Mouse (Mus musculus): Measurements from ENCODE around the gene Tanc1. TPM values are rescaled to one million over a fixed set of nuclear protein-coding genes. Genes with fewer than 3 reads are reported as not detected.

Gene Tanc1
- polyA plus RNA-seq, 1 experiment = 7.2 TPM

DNA sequence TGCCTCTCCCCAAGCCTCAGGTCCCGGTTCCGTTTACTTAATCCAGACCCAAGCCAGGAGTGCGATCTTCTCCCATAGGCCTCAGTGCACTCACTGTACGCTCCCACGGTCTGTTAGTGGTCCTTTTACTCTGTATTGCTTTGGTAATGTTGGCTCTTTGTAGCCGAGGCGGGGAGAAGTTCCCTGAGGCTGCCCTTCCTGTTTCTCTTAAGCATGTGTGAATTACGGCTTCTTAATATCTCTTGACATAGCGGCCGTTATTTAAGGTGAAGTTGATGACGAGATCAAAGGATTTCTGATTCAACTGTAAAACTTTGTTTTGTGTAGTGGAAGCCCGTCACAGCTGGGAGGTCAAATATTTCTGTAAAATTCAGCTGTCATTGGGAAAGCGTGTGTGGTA, 173.8 kb downstream of the Tanc1 start:
- no peaks in the 10 kb centered on the region for H3K4me1 ChIP-seq (ENCODE audit: control insufficient read depth, insufficient read depth, insufficient read length, low read length)
- H3K27ac ChIP-seq (ENCODE audit: insufficient read depth, low read depth, low read length) = no peak overlapping the region
- WGBS = 82% methylated on average over 13 of the region's 13 CpGs
- TF ChIP-seq CTCF (IDR thresholded peaks at IDR 0.05; ENCODE audit: extremely low read depth, insufficient read length, insufficient replicate concordance, low read depth, low read length) (no peak), POLR2A (IDR thresholded peaks at IDR 0.05; ENCODE audit: low read depth, low read length) (no peak)
- H3K36me3 ChIP-seq (ENCODE audit: control insufficient read depth, insufficient read depth, low read length) = peaks cover 14% of the 10 kb centered on the region
- no peak overlapping the region for H3K4me3 ChIP-seq (ENCODE audit: low read depth, low read length)
- H3K27me3 ChIP-seq (ENCODE audit: control insufficient read depth, insufficient read depth, low read length) = no peaks in the 10 kb centered on the region

GRCm38 (mm10) chr2:59788704-59789500, 177.1 kb downstream of the Tanc1 start:
- WGBS = 93% methylated on average over 7 of the region's 7 CpGs
- no peaks in the 10 kb centered on the region for H3K4me1 ChIP-seq (ENCODE audit: control insufficient read depth, insufficient read depth, insufficient read length, low read length)
- peaks cover 33% of the 10 kb centered on the region for H3K36me3 ChIP-seq (ENCODE audit: control insufficient read depth, insufficient read depth, low read length)
- no peaks in the 10 kb centered on the region for H3K27me3 ChIP-seq (ENCODE audit: control insufficient read depth, insufficient read depth, low read length)
- TF ChIP-seq POLR2A (IDR thresholded peaks at IDR 0.05; ENCODE audit: low read depth, low read length) = no peak
- TF ChIP-seq CTCF (IDR thresholded peaks at IDR 0.05; ENCODE audit: extremely low read depth, insufficient read length, insufficient replicate concordance, low read depth, low read length) = no peak
- no peak overlapping the region for H3K27ac ChIP-seq (ENCODE audit: insufficient read depth, low read depth, low read length)
- H3K4me3 ChIP-seq (ENCODE audit: low read depth, low read length) = no peak overlapping the region

- H3K27ac ChIP-seq (ENCODE audit: insufficient read depth, low read depth, low read length) = no peak overlapping the region
- WGBS = 92% methylated on average over 8 of the region's 8 CpGs
- no peak overlapping the region for H3K4me3 ChIP-seq (ENCODE audit: low read depth, low read length)
- peaks cover 35% of the 10 kb centered on the region for H3K36me3 ChIP-seq (ENCODE audit: control insufficient read depth, insufficient read depth, low read length)
- TF ChIP-seq POLR2A (IDR thresholded peaks at IDR 0.05; ENCODE audit: low read depth, low read length) = no peak
- no peak for TF ChIP-seq CTCF (IDR thresholded peaks at IDR 0.05; ENCODE audit: extremely low read depth, insufficient read length, insufficient replicate concordance, low read depth, low read length)
- H3K4me1 ChIP-seq (ENCODE audit: control insufficient read depth, insufficient read depth, insufficient read length, low read length) = no peaks in the 10 kb centered on the region
- no peaks in the 10 kb centered on the region for H3K27me3 ChIP-seq (ENCODE audit: control insufficient read depth, insufficient read depth, low read length)
These were observed 179.8 kb downstream of the Tanc1 start for GRCm38 (mm10) chr2:59791596-59791995.

GRCm38 (mm10) chr2:59793337-59793736, 181.5 kb downstream of the Tanc1 start:
- 46% methylated on average over 9 of the region's 9 CpGs for WGBS
- Histone ChIP-seq H3K4me1 (ENCODE audit: control insufficient read depth, insufficient read depth, insufficient read length, low read length) (no peaks in the 10 kb centered on the region), H3K36me3 (ENCODE audit: control insufficient read depth, insufficient read depth, low read length) (peaks cover 37% of the 10 kb centered on the region), H3K27me3 (ENCODE audit: control insufficient read depth, insufficient read depth, low read length) (no peaks in the 10 kb centered on the region), H3K27ac (ENCODE audit: insufficient read depth, low read depth, low read length) (no peak overlapping the region), H3K4me3 (ENCODE audit: low read depth, low read length) (no peak overlapping the region)
- no peak for TF ChIP-seq CTCF (IDR thresholded peaks at IDR 0.05; ENCODE audit: extremely low read depth, insufficient read length, insufficient replicate concordance, low read depth, low read length)
- TF ChIP-seq POLR2A (IDR thresholded peaks at IDR 0.05; ENCODE audit: low read depth, low read length) = no peak

GRCm38 (mm10) chr2:59794838-59795237, 183.0 kb downstream of the Tanc1 start:
- H3K36me3 ChIP-seq (ENCODE audit: control insufficient read depth, insufficient read depth, low read length) = peaks cover 49% of the 10 kb centered on the region
- H3K27me3 ChIP-seq (ENCODE audit: control insufficient read depth, insufficient read depth, low read length) = no peaks in the 10 kb centered on the region
- no peak for TF ChIP-seq CTCF (IDR thresholded peaks at IDR 0.05; ENCODE audit: extremely low read depth, insufficient read length, insufficient replicate concordance, low read depth, low read length)
- TF ChIP-seq POLR2A (IDR thresholded peaks at IDR 0.05; ENCODE audit: low read depth, low read length) = no peak
- WGBS = 92% methylated on average over 6 of the region's 6 CpGs
- no peak overlapping the region for H3K27ac ChIP-seq (ENCODE audit: insufficient read depth, low read depth, low read length)
- no peaks in the 10 kb centered on the region for H3K4me1 ChIP-seq (ENCODE audit: control insufficient read depth, insufficient read depth, insufficient read length, low read length)
- no peak overlapping the region for H3K4me3 ChIP-seq (ENCODE audit: low read depth, low read length)

DNA sequence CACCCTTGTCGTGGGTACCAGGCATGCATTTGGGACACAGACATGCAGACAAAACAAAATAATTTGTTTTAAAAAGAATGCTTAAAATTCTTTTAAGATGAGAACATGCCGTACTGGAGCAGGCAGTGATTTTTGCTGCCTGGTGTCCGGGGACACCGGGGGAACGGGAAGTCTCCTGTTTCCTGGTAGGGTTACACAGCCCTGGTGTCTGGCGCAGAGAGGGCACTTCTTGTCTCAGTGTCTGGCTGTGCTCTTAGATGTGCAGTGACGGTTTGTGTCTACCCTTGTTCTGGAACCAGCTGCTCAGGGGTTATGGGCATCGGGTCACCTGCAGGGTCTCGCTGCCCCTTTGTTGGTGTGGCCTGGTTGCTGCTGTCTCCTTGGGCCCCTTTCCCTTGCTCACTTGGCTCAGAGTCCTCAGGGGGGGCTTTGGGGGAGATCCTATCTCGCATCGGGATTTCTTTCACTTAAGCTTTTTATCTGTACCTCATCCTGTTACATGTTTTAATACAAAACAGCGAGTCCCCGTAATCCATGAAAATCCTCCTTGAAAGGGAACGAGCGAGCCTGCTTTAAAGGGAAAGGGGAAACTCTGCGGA, 187.2 kb downstream of the Tanc1 start:
- Histone ChIP-seq H3K27me3 (ENCODE audit: control insufficient read depth, insufficient read depth, low read length) (no peaks in the 10 kb centered on the region), H3K36me3 (ENCODE audit: control insufficient read depth, insufficient read depth, low read length) (peaks cover 34% of the 10 kb centered on the region), H3K4me3 (ENCODE audit: low read depth, low read length) (no peak overlapping the region), H3K27ac (ENCODE audit: insufficient read depth, low read depth, low read length) (no peak overlapping the region), H3K4me1 (ENCODE audit: control insufficient read depth, insufficient read depth, insufficient read length, low read length) (no peaks in the 10 kb centered on the region)
- TF ChIP-seq POLR2A (IDR thresholded peaks at IDR 0.05; ENCODE audit: low read depth, low read length) = no peak
- TF ChIP-seq CTCF (IDR thresholded peaks at IDR 0.05; ENCODE audit: extremely low read depth, insufficient read length, insufficient replicate concordance, low read depth, low read length) = no peak
- 88% methylated on average over 16 of the region's 16 CpGs for WGBS

DNA sequence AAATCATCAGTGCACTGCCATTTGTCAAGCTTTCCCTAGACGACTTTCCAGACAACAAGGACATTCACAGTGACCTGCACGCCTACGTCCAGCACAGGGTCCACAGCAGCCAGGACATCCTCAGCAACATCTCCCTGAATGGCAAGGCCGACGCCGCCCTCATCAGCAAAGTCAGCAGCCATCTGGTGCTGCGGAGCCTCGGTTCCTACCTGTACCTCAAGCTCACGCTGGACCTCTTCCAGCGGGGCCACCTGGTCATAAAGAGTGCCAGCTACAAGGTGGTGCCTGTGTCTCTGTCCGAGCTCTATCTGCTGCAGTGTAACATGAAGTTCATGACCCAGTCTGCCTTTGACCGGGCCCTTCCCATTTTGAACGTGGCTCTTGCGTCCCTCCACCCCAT, 187.7 kb downstream of the Tanc1 start:
- no peak overlapping the region for H3K4me3 ChIP-seq (ENCODE audit: low read depth, low read length)
- WGBS = 88% methylated on average over 14 of the region's 14 CpGs
- H3K27ac ChIP-seq (ENCODE audit: insufficient read depth, low read depth, low read length) = no peak overlapping the region
- H3K4me1 ChIP-seq (ENCODE audit: control insufficient read depth, insufficient read depth, insufficient read length, low read length) = no peaks in the 10 kb centered on the region
- peaks cover 32% of the 10 kb centered on the region for H3K36me3 ChIP-seq (ENCODE audit: control insufficient read depth, insufficient read depth, low read length)
- H3K27me3 ChIP-seq (ENCODE audit: control insufficient read depth, insufficient read depth, low read length) = no peaks in the 10 kb centered on the region
- TF ChIP-seq POLR2A (IDR thresholded peaks at IDR 0.05; ENCODE audit: low read depth, low read length) = no peak
- TF ChIP-seq CTCF (IDR thresholded peaks at IDR 0.05; ENCODE audit: extremely low read depth, insufficient read length, insufficient replicate concordance, low read depth, low read length) = no peak

All from small intestine, adult 2 months (tissue).